Mouse (Mus musculus) macrophage (primary cell): ENCODE results near the gene Slc16a2. TPM values are rescaled to one million over a fixed set of nuclear protein-coding genes. Genes with fewer than 3 reads are reported as not detected.
A peak's percentile ranks its signal among the peaks of the same experiment; 100 is the strongest.
"Not testable (repeated sequence)": the region's sequence is repeated elsewhere in the genome, so short reads cannot be mapped to it uniquely, and the experiment has no call there.

Source experiments
- H3K27ac ChIP-seq: fragments of 350-480 bp; formaldehyde crosslinking; 2 replicates; pipeline ENCODE4 v1.9.0; 2021
- H3K36me3 ChIP-seq: fragments of 350-480 bp; formaldehyde crosslinking; 2 replicates; pipeline ENCODE4 v1.9.0; 2021; ENCODE audit errors: inconsistent target
- H3K4me3 ChIP-seq: fragments of 350-480 bp; formaldehyde crosslinking; 2 replicates; pipeline ENCODE4 v1.9.0; 2021; ENCODE audit errors: inconsistent target
- H3K79me2 ChIP-seq: fragments of 350-480 bp; formaldehyde crosslinking; 2 replicates; pipeline ENCODE4 v1.9.0; 2021; ENCODE audit errors: inconsistent target
- WGBS: methylation state at CpG from one replicate; pipeline ENCODE4 v1.1.7; 2026; ENCODE audit warnings: inconsistent platforms; ENCODE audit not compliant: missing documents; 5-methylcytosine and 5-hydroxymethylcytosine counted together
- polyA plus RNA-seq: library from polyadenylated mRNA; stranded (reverse); fragments of 250-400 nt; gene quantifications from 3 replicates; pipeline ENCODE4 v1.2.4, GENCODE M21; 2018; ENCODE audit warnings: inconsistent platforms

Slc16a2 gene
- polyA plus RNA-seq, 1 experiment from 2014 or later: not detected

DNA sequence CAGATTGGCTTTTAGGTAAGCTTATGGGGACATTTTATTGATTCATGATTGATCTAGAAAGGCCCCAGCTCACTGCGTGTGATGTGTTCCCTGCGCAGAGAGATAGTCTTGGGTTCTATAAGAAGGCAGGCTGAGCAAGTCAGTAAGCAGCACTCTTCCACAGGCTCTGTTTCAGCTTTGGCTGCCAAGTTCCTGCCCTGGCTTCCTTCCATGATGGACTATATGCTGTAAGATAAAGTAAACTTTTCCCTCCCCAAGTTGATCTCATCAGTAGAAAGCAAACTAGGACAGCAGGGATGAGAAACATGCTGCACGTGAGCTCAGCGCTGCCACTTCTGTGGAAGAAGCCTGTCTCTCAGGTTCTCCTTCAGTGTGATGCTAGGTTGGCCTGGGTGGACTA, 117.2 kb downstream of the Slc16a2 start:
- H3K4me3 ChIP-seq: no peak overlapping the region
- H3K79me2 ChIP-seq: no peaks in the 10 kb centered on the region
- WGBS: 84% methylated on average over 4 of the region's 4 CpGs
- H3K36me3 ChIP-seq: no peaks in the 10 kb centered on the region
- no peak overlapping the region for H3K27ac ChIP-seq

DNA sequence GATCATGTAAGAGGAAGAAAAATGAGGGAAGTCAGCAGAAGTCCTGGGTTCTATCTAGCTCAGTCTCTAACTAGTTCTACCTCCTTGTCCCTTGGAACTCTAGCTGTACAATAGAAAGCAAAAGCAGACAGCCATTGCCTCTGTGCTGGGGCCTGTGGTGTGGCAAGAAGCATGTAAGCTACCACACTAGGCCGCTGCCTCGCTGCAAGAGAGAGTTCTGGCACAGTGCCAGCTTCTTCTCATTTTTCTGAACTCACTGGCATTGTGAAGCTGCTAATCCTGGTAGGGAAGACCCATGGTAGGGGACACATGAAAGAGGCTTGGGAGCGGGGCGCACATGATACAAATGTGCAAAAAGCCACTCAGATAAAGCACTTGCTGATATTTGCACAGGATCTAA, 117.8 kb downstream of the Slc16a2 start:
- WGBS: 25% methylated on average over 2 of the region's 4 CpGs
- no peak overlapping the region for H3K4me3 ChIP-seq
- H3K27ac ChIP-seq: no peak overlapping the region

DNA sequence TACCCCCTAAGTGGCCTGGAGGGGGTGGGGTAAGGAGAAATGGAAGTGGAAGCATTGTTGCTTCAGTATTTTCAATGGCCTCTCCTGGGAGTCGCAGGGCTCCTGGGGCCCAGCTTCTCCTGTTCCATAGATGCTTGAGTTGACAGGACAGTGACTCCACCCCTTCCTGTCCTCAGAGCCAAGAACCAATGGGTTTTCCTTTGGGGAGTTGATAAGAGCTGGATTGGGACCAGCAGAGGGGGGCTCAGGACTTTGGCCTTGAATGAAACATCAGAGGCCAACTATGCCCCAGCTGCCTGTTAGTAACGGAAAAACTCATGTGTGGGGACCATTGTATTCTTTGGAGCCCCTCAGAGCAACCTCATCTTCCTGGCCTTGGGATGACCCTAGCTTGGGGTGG, 124.0 kb downstream of the Slc16a2 start:
- Histone ChIP-seq H3K27ac (no peak overlapping the region), H3K79me2 (no peaks in the 10 kb centered on the region), H3K4me3 (no peak overlapping the region), H3K36me3 (no peaks in the 10 kb centered on the region)
- WGBS: 93% methylated on average over 2 of the region's 2 CpGs

More for the DNA sequence above, 117.8 kb downstream of the Slc16a2 start:
- H3K79me2 ChIP-seq: no peaks in the 10 kb centered on the region
- H3K36me3 ChIP-seq: no peaks in the 10 kb centered on the region

DNA sequence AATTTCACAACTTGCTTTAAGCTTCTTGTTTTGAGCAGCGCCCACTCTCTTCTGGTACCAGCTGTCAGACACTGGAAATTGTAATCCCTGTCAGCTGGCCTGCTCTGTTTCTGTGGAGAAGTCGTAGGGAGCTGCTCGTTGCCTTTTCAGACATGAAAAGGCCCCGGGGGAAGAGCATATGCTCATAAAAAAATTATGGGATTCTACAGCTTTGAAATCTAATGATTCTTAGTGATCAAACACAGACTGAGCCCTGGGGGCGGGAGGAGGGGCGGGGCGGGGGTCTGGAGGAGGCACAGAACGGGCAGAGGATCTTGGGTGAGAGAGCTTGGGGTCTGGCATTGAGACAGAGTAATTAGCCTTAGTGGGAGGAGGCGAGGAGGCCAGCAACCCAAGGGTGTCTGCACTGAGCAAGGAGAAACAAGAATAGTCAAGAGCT, 125.7 kb downstream of the Slc16a2 start:
- Histone ChIP-seq H3K36me3 (no peaks in the 10 kb centered on the region), H3K27ac (no peak overlapping the region), H3K79me2 (no peaks in the 10 kb centered on the region), H3K4me3 (no peak overlapping the region)
- WGBS: 12% methylated on average over 8 of the region's 9 CpGs

DNA sequence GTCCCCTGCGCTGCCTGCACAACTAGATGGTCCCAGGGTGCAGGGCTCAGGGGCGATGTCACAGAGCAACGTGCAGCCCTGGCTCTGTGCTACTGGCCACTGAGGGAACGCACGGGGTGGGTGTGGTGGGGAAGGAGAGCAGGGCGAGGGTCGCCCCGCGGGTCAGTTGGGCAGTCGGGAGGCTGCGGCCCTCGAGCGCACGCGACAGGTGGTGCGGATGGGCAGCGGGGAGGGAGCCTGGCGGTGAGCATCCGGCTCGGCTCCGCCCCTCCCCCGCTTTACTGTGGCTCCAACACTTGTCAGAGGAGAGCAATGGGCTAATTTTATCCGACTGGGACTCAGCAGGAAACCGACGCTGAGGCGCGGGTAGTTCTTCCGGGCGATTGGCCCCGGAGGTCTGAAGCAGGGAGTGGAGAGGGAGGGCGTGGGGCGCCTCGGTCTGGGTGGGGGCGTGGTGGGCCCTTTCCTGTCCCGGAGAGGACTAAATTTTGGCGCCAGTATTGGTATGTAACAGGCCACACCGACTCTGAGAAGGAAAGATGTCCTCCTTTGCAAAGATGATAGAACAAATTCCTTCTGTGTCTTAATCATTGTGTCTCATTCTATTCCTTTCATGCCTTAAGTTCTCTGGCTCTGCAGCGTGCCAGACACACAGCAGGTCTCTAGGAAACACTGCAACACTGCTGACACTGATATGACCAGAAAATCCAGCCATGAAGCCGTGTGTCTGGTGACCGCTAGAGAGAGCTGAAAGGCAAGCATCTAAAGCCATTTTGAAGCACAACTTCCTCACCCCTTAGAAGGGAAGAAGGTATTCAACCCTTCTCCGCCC, 126.4 kb downstream of the Slc16a2 start:
- WGBS: 3% methylated on average over 36 of the region's 41 CpGs
- Histone ChIP-seq H3K79me2 (no peaks in the 10 kb centered on the region), H3K27ac (no peak overlapping the region), H3K36me3 (no peaks in the 10 kb centered on the region), H3K4me3 (peak overlapping the region; percentile 5; the same call in 1 of the 2 replicates)

DNA sequence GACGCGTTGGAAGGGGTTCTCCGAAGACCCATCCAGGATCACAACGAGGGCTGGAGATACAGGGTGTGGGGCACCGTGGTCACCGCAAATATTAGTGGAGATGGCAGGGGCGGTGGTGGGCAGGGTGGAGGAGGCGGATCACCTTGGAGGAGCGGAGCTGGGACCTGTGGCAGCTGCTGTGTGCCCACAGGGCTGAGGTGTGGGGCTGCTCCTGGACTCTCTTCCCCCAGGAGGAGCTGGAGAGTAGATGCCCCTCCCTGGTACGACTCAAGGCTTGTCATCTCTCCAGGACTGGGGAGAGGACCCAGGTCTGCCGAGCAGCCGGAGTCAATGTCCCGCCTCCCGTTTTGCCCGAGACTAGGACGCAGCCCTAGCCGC, 127.0 kb downstream of the Slc16a2 start:
- no peaks in the 10 kb centered on the region for H3K79me2 ChIP-seq
- no peak overlapping the region for H3K4me3 ChIP-seq
- H3K36me3 ChIP-seq: no peaks in the 10 kb centered on the region
- no peak overlapping the region for H3K27ac ChIP-seq
- WGBS: 41% methylated on average over 13 of the region's 17 CpGs

DNA sequence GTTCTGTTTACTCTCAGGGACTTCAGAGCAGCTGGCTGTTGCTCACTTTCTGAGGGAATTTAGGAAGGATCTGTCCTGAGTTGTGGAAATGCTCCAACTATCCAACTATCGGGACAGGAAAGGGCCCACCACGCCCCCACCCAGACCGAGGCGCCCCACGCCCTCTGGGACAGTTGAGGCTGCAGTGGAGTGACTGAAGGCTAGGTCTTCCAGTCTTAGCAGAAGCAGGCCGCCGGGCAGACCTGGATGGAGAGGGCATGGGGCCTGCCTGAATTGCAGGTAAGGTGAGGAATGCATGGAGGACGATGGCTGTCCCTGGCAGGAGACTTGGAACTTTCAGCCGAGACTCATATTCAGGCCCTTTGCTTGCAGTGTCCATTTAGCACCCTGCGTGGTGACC, 127.4 kb downstream of the Slc16a2 start:
- H3K79me2 ChIP-seq: no peaks in the 10 kb centered on the region
- 67% methylated on average over 10 of the region's 10 CpGs for WGBS
- H3K4me3 ChIP-seq: no peak overlapping the region
- no peak overlapping the region for H3K27ac ChIP-seq
- H3K36me3 ChIP-seq: no peaks in the 10 kb centered on the region

DNA sequence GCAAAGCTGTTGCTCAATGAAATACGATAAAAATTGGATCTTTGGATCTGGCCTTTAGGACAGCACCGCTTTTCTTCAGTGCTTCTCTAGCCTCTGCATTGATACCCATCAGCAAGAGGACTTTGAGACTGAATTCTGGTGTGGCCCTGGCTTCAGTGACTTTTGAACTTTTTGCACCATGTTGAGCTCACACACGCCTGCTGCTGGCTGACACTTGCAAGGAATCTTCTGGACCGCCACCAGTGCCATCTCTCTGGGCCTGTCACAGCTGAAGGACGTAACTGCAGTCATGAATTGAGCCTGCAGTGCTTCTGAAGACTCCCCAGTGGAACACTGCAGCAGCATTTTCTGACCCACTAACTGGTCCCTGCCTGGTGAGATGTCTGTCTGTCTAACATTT, 128.9 kb downstream of the Slc16a2 start:
- Histone ChIP-seq H3K4me3 (no peak overlapping the region), H3K27ac (no peak overlapping the region), H3K36me3 (no peaks in the 10 kb centered on the region), H3K79me2 (no peaks in the 10 kb centered on the region)
- 80% methylated on average over 5 of the region's 5 CpGs for WGBS

DNA sequence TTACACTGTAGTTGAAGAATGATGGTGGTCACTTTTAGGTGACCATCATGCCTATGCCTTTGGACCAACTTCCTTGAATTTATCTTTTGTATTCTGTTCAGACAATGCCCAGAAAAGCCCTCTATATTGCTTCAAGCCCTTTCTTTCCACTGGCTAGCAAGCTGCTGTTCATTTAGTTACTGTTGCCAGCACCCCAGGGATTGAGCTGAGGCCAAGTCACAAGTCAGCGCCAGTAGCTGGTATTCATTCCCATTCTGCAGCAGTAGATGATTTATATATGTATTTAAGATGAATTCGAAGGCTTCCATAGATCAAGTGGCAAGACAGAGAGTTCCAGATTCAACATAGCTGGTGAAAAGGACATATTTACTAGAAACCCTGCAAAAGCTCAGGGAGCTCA, 133.2 kb downstream of the Slc16a2 start:
- WGBS: 68% methylated on average over 2 of the region's 2 CpGs
- no peaks in the 10 kb centered on the region for H3K79me2 ChIP-seq
- no peak overlapping the region for H3K27ac ChIP-seq
- no peak overlapping the region for H3K4me3 ChIP-seq
- no peaks in the 10 kb centered on the region for H3K36me3 ChIP-seq

DNA sequence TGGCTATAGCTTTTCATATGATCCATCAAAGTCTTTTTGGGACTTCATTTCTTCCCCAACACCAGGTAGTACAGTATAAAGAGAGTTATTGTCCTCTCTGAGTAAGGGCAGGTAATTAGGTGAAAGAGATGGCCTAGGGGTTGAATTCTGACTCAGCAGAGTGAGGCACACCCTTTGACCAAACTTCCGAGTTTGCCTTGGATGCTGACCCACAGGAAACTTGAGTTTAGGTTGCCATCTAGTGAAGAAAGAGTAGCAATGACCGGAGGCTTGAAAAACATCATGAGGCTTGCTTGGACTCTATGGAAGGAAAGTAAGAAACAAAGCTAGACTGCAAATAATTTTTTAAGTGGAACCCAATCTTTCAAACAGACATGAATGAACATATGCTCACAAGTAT, 147.1 kb downstream of the Slc16a2 start:
- Histone ChIP-seq H3K27ac (no peak overlapping the region), H3K36me3 (no peaks in the 10 kb centered on the region)
- WGBS: 42% methylated on average over 2 of the region's 2 CpGs

DNA sequence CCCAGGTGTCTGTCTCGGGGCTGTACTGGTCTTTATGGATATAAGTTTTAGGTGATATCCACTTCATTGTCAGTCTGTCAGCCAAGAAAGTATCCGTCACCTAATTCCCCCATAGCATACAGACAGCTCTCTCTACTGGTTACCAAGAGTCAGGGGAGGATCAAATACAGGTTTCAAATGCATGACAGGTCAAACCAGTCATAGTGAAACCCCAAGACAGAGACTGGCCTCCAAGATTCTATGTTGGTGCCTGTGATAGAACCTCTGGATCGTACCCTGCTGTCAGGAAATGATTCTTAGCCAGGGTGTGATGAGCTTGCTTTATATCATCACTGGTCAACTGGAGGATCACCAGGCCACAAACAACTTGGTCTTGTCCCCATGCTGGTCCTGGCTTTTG, 148.0 kb downstream of the Slc16a2 start:
- no peaks in the 10 kb centered on the region for H3K36me3 ChIP-seq
- 81% methylated on average over 3 of the region's 3 CpGs for WGBS
- no peaks in the 10 kb centered on the region for H3K79me2 ChIP-seq
- no peak overlapping the region for H3K27ac ChIP-seq
- H3K4me3 ChIP-seq: no peak overlapping the region

More for the DNA sequence above, 147.1 kb downstream of the Slc16a2 start:
- Histone ChIP-seq H3K79me2 (no peaks in the 10 kb centered on the region), H3K4me3 (no peak overlapping the region)

DNA sequence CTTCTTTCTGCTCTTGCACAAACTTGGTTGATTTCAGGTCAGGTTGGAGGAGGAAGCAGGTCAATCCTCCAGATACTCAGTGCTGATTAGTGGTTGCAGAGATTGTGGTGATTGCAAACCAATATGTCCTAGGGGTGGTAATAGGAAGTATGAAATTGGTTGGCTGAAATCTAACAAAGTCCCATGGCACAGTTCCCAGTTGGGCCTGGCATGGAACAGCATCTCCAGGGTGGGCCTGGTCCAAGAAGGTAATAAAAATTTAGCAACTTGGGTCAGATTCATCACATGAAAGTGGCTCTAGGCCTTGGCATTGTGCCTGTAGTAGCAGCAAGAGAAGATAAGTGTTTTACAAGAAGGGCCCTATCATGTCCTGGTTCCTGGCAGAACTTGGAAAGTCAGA, 151.5 kb downstream of the Slc16a2 start:
- Histone ChIP-seq H3K4me3 (no peak overlapping the region), H3K79me2 (no peaks in the 10 kb centered on the region), H3K27ac (no peak overlapping the region), H3K36me3 (no peaks in the 10 kb centered on the region)

DNA sequence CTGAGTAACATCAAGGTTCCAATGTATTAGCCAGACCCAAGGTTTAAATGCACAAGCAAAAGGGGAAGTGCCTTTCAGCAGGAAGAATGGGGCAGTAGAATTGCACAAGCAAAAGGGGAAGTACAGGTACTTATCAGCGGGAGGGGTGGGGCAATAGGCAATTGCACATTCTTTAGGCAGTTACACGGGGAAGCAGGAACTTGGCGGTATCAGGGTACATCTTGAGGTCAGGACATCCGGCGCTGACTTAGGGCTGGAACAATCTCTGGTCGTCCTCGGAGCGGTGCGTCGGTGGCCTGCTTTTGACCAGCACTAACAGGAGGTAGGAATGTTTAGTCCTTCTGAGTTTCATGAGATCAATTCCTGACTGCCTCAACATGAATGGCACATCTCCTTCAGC, 157.3 kb downstream of the Slc16a2 start:
- 69% methylated on average over 10 of the region's 10 CpGs for WGBS
- H3K79me2 ChIP-seq, H3K4me3 ChIP-seq, H3K27ac ChIP-seq, H3K36me3 ChIP-seq: not testable (repeated sequence)

DNA sequence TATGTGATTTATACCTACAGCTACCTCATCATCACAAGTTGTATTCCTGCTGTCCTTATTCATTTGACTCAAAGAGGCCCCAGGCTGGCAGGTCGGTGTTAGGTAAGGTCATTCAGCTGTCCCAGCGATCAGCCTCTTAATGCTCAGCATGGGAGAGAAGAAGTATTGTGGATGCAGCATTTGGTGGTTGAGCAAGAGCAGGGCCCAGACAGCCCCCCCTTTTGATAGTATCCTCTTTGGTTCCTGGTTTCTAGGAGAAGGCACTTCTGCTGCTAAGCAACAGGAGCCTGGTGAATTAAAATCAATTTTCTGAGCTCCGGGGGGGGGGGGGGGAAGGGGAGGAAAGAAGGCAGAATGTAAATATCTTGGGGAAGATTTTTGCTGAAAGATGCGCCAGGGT, 162.8 kb downstream of the Slc16a2 start:
- no peaks in the 10 kb centered on the region for H3K36me3 ChIP-seq
- no peak overlapping the region for H3K4me3 ChIP-seq
- 81% methylated on average over 4 of the region's 4 CpGs for WGBS
- no peaks in the 10 kb centered on the region for H3K79me2 ChIP-seq
- no peak overlapping the region for H3K27ac ChIP-seq

DNA sequence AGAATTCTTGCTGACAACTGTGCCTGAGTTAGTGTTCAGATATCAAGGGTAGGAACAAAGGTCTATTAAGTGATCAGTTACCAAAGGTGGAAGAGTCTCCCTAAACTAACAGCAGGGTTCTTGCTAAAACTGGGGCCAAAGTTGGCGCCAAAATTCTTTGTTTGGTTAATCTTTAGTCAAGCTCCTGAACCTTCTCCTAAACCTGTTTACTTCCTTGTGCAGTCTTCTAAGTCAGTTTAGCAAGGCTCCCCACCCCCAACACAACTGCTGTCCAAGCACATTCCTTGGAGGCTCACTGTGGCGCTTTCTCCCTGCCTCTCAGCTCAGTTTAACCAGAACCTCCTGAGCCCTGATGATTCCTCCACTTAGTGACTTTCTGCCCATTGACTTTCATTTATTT, 168.8 kb downstream of the Slc16a2 start:
- Histone ChIP-seq H3K4me3 (no peak overlapping the region), H3K79me2 (no peaks in the 10 kb centered on the region), H3K27ac (no peak overlapping the region), H3K36me3 (no peaks in the 10 kb centered on the region)
- WGBS: 69% methylated on average over 2 of the region's 2 CpGs

DNA sequence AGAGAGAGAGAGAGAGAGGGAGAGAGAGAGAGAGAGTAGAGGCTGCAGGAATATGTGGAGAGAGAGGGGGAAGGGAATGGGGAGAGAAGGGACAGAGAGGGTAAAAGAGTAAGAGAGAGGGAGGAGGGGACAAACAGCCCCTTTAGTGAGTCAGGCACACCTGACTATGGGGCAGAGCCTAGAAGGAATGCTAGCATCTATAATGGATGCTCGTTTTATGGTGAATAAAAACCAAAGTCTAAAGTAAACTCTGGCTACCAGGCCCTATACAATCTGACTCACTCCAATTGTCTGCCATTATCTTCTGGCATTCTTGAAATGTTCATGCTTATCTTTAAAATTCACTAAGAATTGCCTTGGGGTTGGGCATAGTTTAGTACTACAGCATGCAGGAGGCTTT, 169.7 kb downstream of the Slc16a2 start:
- no peaks in the 10 kb centered on the region for H3K79me2 ChIP-seq
- 43% methylated on average over 1 of the region's 1 CpGs for WGBS
- no peak overlapping the region for H3K27ac ChIP-seq
- no peak overlapping the region for H3K4me3 ChIP-seq
- H3K36me3 ChIP-seq: no peaks in the 10 kb centered on the region
